Mouse (Mus musculus) lung, embryonic 14.5 days (tissue): ENCODE data around the gene Mrvi1. TPM values are rescaled to one million over a fixed set of nuclear protein-coding genes. Genes with fewer than 3 reads are reported as not detected.

Source experiments
- ATAC-seq: fragments of 200-750 bp; cut with Nextera tagmentation; 2 replicates; pipeline ENCODE4 v1.8.0; 2017; ENCODE audit warnings: mild to moderate bottlenecking, moderate TSS enrichment, moderate library complexity; ENCODE audit not compliant: insufficient read depth
- DNase-seq: peaks from one replicate; pipeline ENCODE4 v3.0.0-alpha.2; 2015
- H3K27ac ChIP-seq: fragments of 300-500 bp; sonication (generic); 2 replicates; pipeline ENCODE4 v1.5.1; 2014; ENCODE audit warnings: low read depth, mild to moderate bottlenecking, moderate library complexity
- H3K27me3 ChIP-seq: fragments of 300-500 bp; sonication (generic); 2 replicates; pipeline ENCODE4 v1.6.1; 2014; ENCODE audit warnings: low read length, control low read depth; ENCODE audit not compliant: insufficient read depth
- H3K36me3 ChIP-seq: fragments of 300-500 bp; sonication (generic); 2 replicates; pipeline ENCODE4 v1.6.1; 2014; ENCODE audit warnings: control low read depth; ENCODE audit not compliant: insufficient read depth
- H3K4me1 ChIP-seq: fragments of 300-500 bp; sonication (generic); 2 replicates; pipeline ENCODE4 v1.6.1; 2014; ENCODE audit warnings: antibody characterized with exemption, control low read depth; ENCODE audit not compliant: insufficient read depth
- H3K4me2 ChIP-seq: fragments of 300-500 bp; sonication (generic); 2 replicates; pipeline ENCODE4 v1.6.1; 2014; ENCODE audit warnings: mild to moderate bottlenecking
- H3K4me3 ChIP-seq: fragments of 300-500 bp; sonication (generic); 2 replicates; pipeline ENCODE4 v1.5.1; 2014; ENCODE audit warnings: low read depth, low read length
- H3K9ac ChIP-seq: fragments of 300-500 bp; sonication (generic); 2 replicates; pipeline ENCODE4 v1.6.1; 2014
- H3K9me3 ChIP-seq: fragments of 300-500 bp; sonication (generic); 2 replicates; pipeline ENCODE4 v1.6.1; 2016; ENCODE audit warnings: low read depth, low read length, control low read depth
- CTCF ChIP-seq: IDR thresholded peaks from 2 replicates; pipeline ENCODE4 v1.5.1; 2016; ENCODE audit warnings: antibody characterized with exemption, low read depth
- WGBS: fragments of 180-500 bp; shearing (Covaris S2); extraction: QIAGEN DNeasy Blood & Tissue Kit; methylation state at CpG from one replicate; pipeline ENCODE4 v1.1.7; 2014; 5-methylcytosine and 5-hydroxymethylcytosine counted together
- polyA plus RNA-seq: library from polyadenylated mRNA; unstranded; fragments of >200 nt; fragmentation: Nextera tagmentation; extraction: Ambion mirVana; gene quantifications from 2 replicates; pipeline ENCODE4 v1.2.1, GENCODE M21; 2014

Gene Mrvi1
- polyA plus RNA-seq, 1 experiment from 2014 or later, result 15.8 TPM

DNA sequence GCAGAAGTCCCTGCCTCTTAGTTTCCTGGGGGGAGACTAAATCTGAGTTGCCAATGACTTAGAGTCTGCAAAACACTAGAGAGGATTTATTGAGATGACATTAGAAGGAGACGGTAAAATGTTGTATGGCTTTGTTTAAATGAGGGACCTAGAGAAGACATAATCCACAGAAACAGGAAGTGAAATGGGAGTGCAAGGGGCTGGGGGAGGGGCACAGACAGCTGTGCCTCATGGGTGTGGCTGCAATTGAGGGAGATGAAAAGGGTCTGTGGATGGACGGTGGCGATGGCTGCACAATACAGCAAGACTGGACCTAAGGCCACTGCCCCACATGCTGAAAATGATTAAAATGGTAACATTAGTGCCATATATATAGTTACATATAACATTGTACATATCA is 62.5 kb downstream of the Mrvi1 start:
- ATAC-seq (no peak), DNase-seq (peak; percentile 17)
- Histone ChIP-seq H3K9me3 (no peaks in the 10 kb centered on the region), H3K36me3 (peaks cover 7% of the 10 kb centered on the region; the same call in 1 of the 2 replicates), H3K27me3 (no peaks in the 10 kb centered on the region), H3K9ac (no peak overlapping the region), H3K4me1 (no peaks in the 10 kb centered on the region), H3K27ac (no peak overlapping the region; the same call in 1 of the 2 replicates), H3K4me3 (no peak overlapping the region), H3K4me2 (no peak overlapping the region)
- TF ChIP-seq CTCF, result no peak
- WGBS, result 35% methylated on average over 3 of the region's 3 CpGs

- Histone ChIP-seq H3K27ac (no peak overlapping the region), H3K4me3 (no peak overlapping the region), H3K36me3 (0 out of 2 replicates have a peak, but pooled peaks cover 4% of the 10 kb centered on the region), H3K4me1 (no peaks in the 10 kb centered on the region), H3K4me2 (no peak overlapping the region), H3K9ac (no peak overlapping the region), H3K27me3 (no peaks in the 10 kb centered on the region), H3K9me3 (no peaks in the 10 kb centered on the region)
- ATAC-seq (no peak), DNase-seq (no peak)
- TF ChIP-seq CTCF, result no peak
- 38% methylated on average over 7 of the region's 7 CpGs for WGBS
These were observed 66.3 kb downstream of the Mrvi1 start for GRCm38 (mm10) chr7:110915913-110916312.

GRCm38 (mm10) chr7:110914531-110914930 is 67.7 kb downstream of the Mrvi1 start:
- Histone ChIP-seq H3K27ac (no peak overlapping the region), H3K27me3 (no peaks in the 10 kb centered on the region), H3K9me3 (no peaks in the 10 kb centered on the region), H3K4me1 (no peaks in the 10 kb centered on the region), H3K4me2 (no peak overlapping the region), H3K4me3 (no peak overlapping the region), H3K36me3 (0 out of 2 replicates have a peak, but pooled peaks cover 4% of the 10 kb centered on the region), H3K9ac (no peak overlapping the region)
- DNase-seq (no peak), ATAC-seq (no peak; the same call in 1 of the 2 replicates)
- 64% methylated on average over 3 of the region's 3 CpGs for WGBS
- TF ChIP-seq CTCF, result no peak

GRCm38 (mm10) chr7:110913754-110914153 is 68.5 kb downstream of the Mrvi1 start:
- H3K4me2 ChIP-seq, result no peak overlapping the region
- TF ChIP-seq CTCF, result no peak
- no peak overlapping the region for H3K9ac ChIP-seq
- 0 out of 2 replicates have a peak, but pooled peaks cover 4% of the 10 kb centered on the region for H3K36me3 ChIP-seq
- H3K9me3 ChIP-seq, result no peaks in the 10 kb centered on the region
- no peak overlapping the region for H3K4me3 ChIP-seq
- WGBS, result 91% methylated on average over 4 of the region's 4 CpGs
- no peaks in the 10 kb centered on the region for H3K4me1 ChIP-seq
- no peaks in the 10 kb centered on the region for H3K27me3 ChIP-seq
- H3K27ac ChIP-seq, result no peak overlapping the region
- no peak for DNase-seq
- ATAC-seq, result no peak

DNA sequence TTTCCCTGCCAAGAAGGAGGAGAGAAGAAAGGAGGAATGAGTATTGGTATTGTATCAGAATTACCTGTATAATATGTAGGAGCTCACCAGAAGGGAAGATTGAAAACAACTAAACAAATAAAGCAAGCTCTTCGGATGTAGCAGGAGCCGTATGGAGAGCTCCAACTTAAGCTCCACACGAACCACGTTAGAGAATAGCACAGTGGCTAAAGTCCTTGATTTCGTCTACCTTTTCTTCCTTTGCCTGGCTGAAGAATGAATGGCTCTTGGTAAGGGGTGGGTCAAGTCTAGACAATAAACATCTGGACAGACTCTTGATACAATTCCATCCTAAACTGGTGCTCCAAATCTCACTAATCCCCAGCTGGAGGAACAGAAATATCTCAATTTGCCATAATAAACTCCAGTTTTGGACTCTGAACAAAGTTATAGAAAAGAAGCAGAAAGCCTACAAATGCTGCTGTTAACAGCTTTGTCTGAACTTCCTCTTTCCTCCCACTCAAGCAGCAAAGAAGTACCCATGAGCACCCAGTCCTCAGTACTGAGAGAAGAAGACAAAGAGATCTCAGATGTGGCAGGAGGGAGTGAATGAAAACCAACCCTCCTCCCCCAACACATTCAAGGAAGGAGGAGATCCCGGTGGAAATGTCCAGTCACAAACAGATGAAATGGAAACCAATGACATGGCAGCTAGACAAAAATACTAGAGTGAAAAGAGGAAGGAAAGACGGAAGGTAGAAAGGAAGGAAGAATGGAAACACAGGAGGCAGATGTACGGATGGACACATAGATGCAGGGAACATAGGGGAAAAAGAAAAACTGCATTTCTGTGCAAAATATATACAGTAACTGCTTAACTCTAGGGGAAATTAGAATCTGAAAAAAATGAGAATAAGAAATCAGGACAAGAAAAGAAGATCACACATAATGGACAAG is 73.8 kb downstream of the Mrvi1 start:
- no peak overlapping the region for H3K27ac ChIP-seq
- H3K36me3 ChIP-seq, result no peaks in the 10 kb centered on the region; the same call in 1 of the 2 replicates
- DNase-seq (no peak), ATAC-seq (no peak)
- no peaks in the 10 kb centered on the region for H3K9me3 ChIP-seq
- TF ChIP-seq CTCF, result no peak
- 73% methylated on average over 8 of the region's 8 CpGs for WGBS
- H3K4me1 ChIP-seq, result no peaks in the 10 kb centered on the region
- H3K4me3 ChIP-seq, result no peak overlapping the region
- no peaks in the 10 kb centered on the region for H3K27me3 ChIP-seq
- no peak overlapping the region for H3K9ac ChIP-seq
- H3K4me2 ChIP-seq, result no peak overlapping the region

- DNase-seq, result no peak
- Histone ChIP-seq H3K4me3 (no peak overlapping the region), H3K27me3 (no peaks in the 10 kb centered on the region), H3K9me3 (no peaks in the 10 kb centered on the region), H3K9ac (no peak overlapping the region), H3K4me2 (no peak overlapping the region), H3K27ac (no peak overlapping the region), H3K4me1 (no peaks in the 10 kb centered on the region), H3K36me3 (peaks cover 2% of the 10 kb centered on the region; the same call in 1 of the 2 replicates)
- TF ChIP-seq CTCF, result no peak
- no peak for ATAC-seq
- 82% methylated on average over 2 of the region's 2 CpGs for WGBS
These were observed 75.7 kb downstream of the Mrvi1 start for GRCm38 (mm10) chr7:110906566-110906965.

- Histone ChIP-seq H3K9me3 (no peaks in the 10 kb centered on the region), H3K36me3 (peaks cover 9% of the 10 kb centered on the region; the same call in 1 of the 2 replicates), H3K27me3 (no peaks in the 10 kb centered on the region), H3K27ac (peak overlapping the region; percentile 52; the same call in 1 of the 2 replicates), H3K4me1 (no peaks in the 10 kb centered on the region), H3K4me3 (no peak overlapping the region), H3K4me2 (no peak overlapping the region), H3K9ac (no peak overlapping the region)
- ATAC-seq (peak; percentile 66), DNase-seq (peak; percentile 40)
- 41% methylated on average over 7 of the region's 7 CpGs for WGBS
- no peak for TF ChIP-seq CTCF
These were observed 79.0 kb downstream of the Mrvi1 start for GRCm38 (mm10) chr7:110903226-110903625.
